Mouse (Mus musculus) bone marrow, adult 2 months (tissue): ENCODE measurements around the gene Ptpn6. TPM values are rescaled to one million over a fixed set of nuclear protein-coding genes. Genes with fewer than 3 reads are reported as not detected.

Source experiments
- H3K27ac ChIP-seq: fragments of 200-500 bp; 2 replicates; pipeline ENCODE4 v1.5.1; 2012; ENCODE audit warnings: low read depth, mild to moderate bottlenecking, control low read depth, inconsistent platforms, low read length; ENCODE audit not compliant: control insufficient read depth, poor library complexity, insufficient read depth
- H3K4me1 ChIP-seq: fragments of 200-500 bp; 2 replicates; pipeline ENCODE4 v1.6.1; 2011; ENCODE audit warnings: low read length; ENCODE audit not compliant: control insufficient read depth, insufficient read depth
- H3K4me3 ChIP-seq: fragments of 200-500 bp; replicated peaks from 2 replicates; pipeline ENCODE3; 2011; ENCODE audit warnings: mild to moderate bottlenecking, low read depth, low read length, control low read depth; ENCODE audit not compliant: control insufficient read depth
- CTCF ChIP-seq: fragments of 200-500 bp; IDR thresholded peaks from 2 replicates; pipeline ENCODE4 v1.5.1; 2011; ENCODE audit warnings: low read length, control low read depth; ENCODE audit not compliant: control insufficient read depth, insufficient read depth
- POLR2A ChIP-seq: fragments of 200-500 bp; IDR thresholded peaks from 2 replicates; pipeline ENCODE4 v1.6.1; 2011; ENCODE audit warnings: low read depth, mild to moderate bottlenecking, control low read depth, low read length, borderline replicate concordance; ENCODE audit not compliant: control insufficient read depth
- WGBS: fragments of 180-500 bp; shearing (Covaris S2); methylation state at CpG from one replicate; pipeline ENCODE4 v1.1.7; 2018; 5-methylcytosine and 5-hydroxymethylcytosine counted together
- polyA plus RNA-seq: library from polyadenylated mRNA; stranded (reverse); fragments of >200 nt; gene quantifications from 2 replicates; pipeline ENCODE4 v1.2.4, GENCODE M21; 2011; ENCODE audit warnings: low replicate concordance; ENCODE audit not compliant: missing spikeins, insufficient read depth, insufficient read length

Ptpn6 gene
- polyA plus RNA-seq, 1 experiment, result 439 TPM

DNA sequence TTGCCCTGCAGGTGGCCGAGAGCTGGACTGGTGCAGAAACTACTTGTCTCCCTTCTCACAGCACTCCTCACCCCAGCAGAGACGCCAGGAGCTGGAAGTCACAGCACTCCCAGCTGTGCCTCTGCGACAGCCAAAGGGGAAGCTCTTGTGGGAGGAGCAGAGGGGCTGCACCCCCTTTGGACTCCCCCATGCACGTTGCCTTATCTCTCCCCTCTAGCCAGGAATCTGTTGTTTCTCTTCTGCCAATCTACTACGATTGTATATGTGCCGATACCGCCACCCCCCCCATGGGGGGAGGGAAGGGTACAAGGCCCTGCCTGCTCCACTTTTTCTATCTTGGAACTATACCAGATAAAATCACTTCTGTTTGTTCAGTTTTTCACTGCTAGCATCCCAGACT is 34.7 kb downstream of the Ptpn6 start:
- no peak for TF ChIP-seq CTCF
- no peak for TF ChIP-seq POLR2A

DNA sequence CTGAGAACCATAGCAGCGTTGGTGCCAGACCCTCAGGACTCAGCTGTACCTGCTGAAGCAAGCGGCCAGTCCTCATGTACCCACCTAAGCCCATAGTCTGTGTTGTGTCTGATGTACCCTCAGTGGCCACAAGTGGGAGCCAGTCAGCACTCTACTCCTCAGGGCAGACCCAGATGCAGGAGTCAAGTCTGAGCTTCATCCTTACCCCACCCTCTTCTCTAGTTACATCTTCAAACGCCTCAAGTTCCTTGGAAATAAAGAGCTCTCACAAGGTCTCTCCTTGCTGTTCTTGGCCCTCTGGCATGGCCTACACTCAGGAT is 35.8 kb downstream of the Ptpn6 start:
- Histone ChIP-seq H3K4me3 (no peak overlapping the region), H3K27ac (no peak overlapping the region), H3K4me1 (no peaks in the 10 kb centered on the region)
- TF ChIP-seq POLR2A (no peak), CTCF (peak; percentile 96)
- 55% methylated on average over 3 of the region's 3 CpGs for WGBS

More for the DNA sequence above, 34.7 kb downstream of the Ptpn6 start:
- no peak overlapping the region for H3K27ac ChIP-seq
- WGBS, result 63% methylated on average over 7 of the region's 7 CpGs
- H3K4me3 ChIP-seq, result no peak overlapping the region
- H3K4me1 ChIP-seq, result peaks cover 2% of the 10 kb centered on the region; the same call in 1 of the 2 replicates

- H3K4me1 ChIP-seq, result no peaks in the 10 kb centered on the region
- no peak for TF ChIP-seq CTCF
- TF ChIP-seq POLR2A, result no peak
- H3K4me3 ChIP-seq, result no peak overlapping the region
- H3K27ac ChIP-seq, result no peak overlapping the region
- 82% methylated on average over 17 of the region's 17 CpGs for WGBS
These were observed 36.3 kb downstream of the Ptpn6 start for GRCm38 (mm10) chr6:124702102-124702783.

- TF ChIP-seq POLR2A (no peak), CTCF (peak; percentile 23; the same call in 1 of the 2 replicates)
- WGBS, result 90% methylated on average over 8 of the region's 8 CpGs
- Histone ChIP-seq H3K4me1 (no peaks in the 10 kb centered on the region), H3K4me3 (no peak overlapping the region), H3K27ac (no peak overlapping the region)
These were observed 37.2 kb downstream of the Ptpn6 start for GRCm38 (mm10) chr6:124701338-124701737.

- WGBS, result 92% methylated on average over 11 of the region's 11 CpGs
- H3K4me1 ChIP-seq, result no peaks in the 10 kb centered on the region
- TF ChIP-seq POLR2A, result no peak
- TF ChIP-seq CTCF, result no peak
- no peak overlapping the region for H3K4me3 ChIP-seq
- H3K27ac ChIP-seq, result no peak overlapping the region
These were observed 38.4 kb downstream of the Ptpn6 start for GRCm38 (mm10) chr6:124699962-124700610.

- Histone ChIP-seq H3K4me3 (no peak overlapping the region), H3K27ac (no peak overlapping the region), H3K4me1 (no peaks in the 10 kb centered on the region)
- WGBS, result 97% methylated on average over 4 of the region's 4 CpGs
- TF ChIP-seq CTCF (no peak), POLR2A (no peak)
These were observed 39.1 kb downstream of the Ptpn6 start for GRCm38 (mm10) chr6:124699366-124699765.

DNA sequence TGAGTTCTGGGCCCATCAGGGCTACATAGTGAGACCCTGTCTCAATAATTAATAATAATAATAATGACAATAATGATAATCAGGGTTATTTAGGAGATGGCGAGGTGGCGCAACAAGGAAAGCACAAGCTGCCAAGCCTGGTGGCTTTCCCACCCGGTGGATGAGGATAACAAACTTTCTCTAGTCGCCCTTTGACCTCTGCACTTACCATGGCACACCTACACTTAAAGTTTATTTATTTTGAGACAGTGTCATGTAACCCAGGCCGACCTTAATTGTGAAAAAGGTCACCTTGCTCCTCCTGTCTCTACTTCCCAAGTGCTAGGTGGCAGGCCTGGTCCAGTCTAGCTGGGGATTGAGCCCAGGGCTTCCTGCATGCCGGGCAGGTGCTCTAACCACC is 39.8 kb downstream of the Ptpn6 start:
- TF ChIP-seq CTCF, result no peak
- no peak for TF ChIP-seq POLR2A
- WGBS, result 91% methylated on average over 6 of the region's 6 CpGs
- Histone ChIP-seq H3K4me3 (no peak overlapping the region), H3K27ac (no peak overlapping the region), H3K4me1 (no peaks in the 10 kb centered on the region)

- H3K4me3 ChIP-seq, result no peak overlapping the region
- 88% methylated on average over 7 of the region's 7 CpGs for WGBS
- no peak overlapping the region for H3K27ac ChIP-seq
- no peaks in the 10 kb centered on the region for H3K4me1 ChIP-seq
- TF ChIP-seq POLR2A, result no peak
- TF ChIP-seq CTCF, result no peak
These were observed 41.9 kb downstream of the Ptpn6 start for GRCm38 (mm10) chr6:124696441-124697150.
